Mouse (Mus musculus): ENCODE results near the gene Vrk3. TPM values are rescaled to one million over a fixed set of nuclear protein-coding genes. Genes with fewer than 3 reads are reported as not detected.
"Not testable (repeated sequence)": the region's sequence is repeated elsewhere in the genome, so short reads cannot be mapped to it uniquely, and the experiment has no call there.

Gene Vrk3
- polyA plus RNA-seq, 2 experiments = 20.4 to 22.2 TPM

DNA sequence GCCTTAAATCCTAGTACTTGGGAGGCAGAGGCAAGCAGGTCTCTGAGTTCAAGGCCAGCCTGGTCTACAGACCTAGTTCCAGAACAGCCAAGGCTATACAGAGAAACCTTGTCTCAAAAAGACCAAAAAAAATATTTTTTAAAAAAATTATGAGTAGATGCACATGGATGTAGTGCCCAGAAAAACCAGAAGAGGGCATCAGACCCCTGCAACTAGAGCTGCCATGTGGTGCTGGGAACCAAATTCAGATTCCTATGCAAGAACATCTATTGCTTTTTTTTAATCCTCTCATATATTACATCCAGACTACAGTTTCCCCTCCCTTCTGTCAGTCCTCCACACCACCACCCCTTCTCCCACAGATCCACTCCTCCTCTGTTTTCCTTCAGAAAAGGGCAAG lies 41.9 kb upstream of the Vrk3 start:
- no peak overlapping the region for H3K4me3 ChIP-seq (ENCODE audit: insufficient read depth in 1 of 2, low read depth in 2 of 2, low read length in 2 of 2)

DNA sequence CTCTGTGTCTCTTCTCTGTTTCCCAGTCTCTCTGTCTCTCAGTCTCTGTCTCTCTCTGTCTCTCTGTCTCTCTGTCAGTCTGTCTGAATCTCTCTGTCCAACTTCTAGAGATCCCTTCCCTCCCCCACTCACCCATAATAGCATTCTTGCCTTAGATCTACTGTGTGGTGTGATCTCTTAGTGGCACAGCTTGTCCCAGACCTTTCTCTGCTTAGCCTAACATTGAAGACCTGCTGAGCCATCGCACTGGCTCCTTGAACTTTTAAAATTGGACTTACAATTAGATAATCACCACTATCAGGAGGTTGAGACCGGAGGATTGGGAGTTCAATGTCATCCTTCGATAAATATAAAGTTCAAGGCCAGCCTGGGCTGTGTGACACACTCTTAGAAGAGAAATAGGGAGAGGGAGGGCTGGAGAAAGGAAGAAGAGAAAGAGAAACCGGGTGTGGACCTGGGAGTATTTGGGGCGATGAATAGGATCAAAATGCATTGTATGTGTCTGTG lies 41.0 kb upstream of the Vrk3 start:
- Histone ChIP-seq H3K4me2 (ENCODE audit: low read depth) (no peak overlapping the region), H3K4me3 (ENCODE audit: insufficient read depth in 1 of 2, low read depth in 2 of 2, low read length in 2 of 2) (no peak overlapping the region), H3K9ac (replicated peaks) (no peak overlapping the region), H3K27me3 (ENCODE audit: control insufficient read depth, insufficient read depth, low read length) (no peaks in the 10 kb centered on the region), H3K9me3 (ENCODE audit: control insufficient read depth, low read length) (no peaks in the 10 kb centered on the region), H3K27ac (no peak overlapping the region), H3K36me3 (replicated peaks; ENCODE audit: control insufficient read depth, insufficient read depth, low read depth) (no peaks in the 10 kb centered on the region), H3K4me1 (replicated peaks; ENCODE audit: control insufficient read depth in 2 of 2, insufficient read depth in 2 of 2, low read length in 1 of 2) (no peaks in the 10 kb centered on the region)
- no peak for TF ChIP-seq CTCF (IDR thresholded peaks at IDR 0.05; ENCODE audit: low read depth)
- no peak for TF ChIP-seq EP300 (IDR thresholded peaks at IDR 0.05; ENCODE audit: low read depth)
- WGBS (ENCODE audit: insufficient replicate concordance) = 64% methylated on average over 5 of the region's 5 CpGs
- no peak for ATAC-seq (ENCODE audit: insufficient read depth)
- no peak for DNase-seq (ENCODE audit: low read depth in 3 of 3, low spot score in 3 of 3)

More for the DNA sequence above, 41.9 kb upstream of the Vrk3 start:
- no peak for ATAC-seq (ENCODE audit: insufficient read depth)
- H3K4me2 ChIP-seq (ENCODE audit: low read depth) = no peak overlapping the region
- H3K9ac ChIP-seq (replicated peaks) = no peak overlapping the region
- no peaks in the 10 kb centered on the region for H3K4me1 ChIP-seq (replicated peaks; ENCODE audit: control insufficient read depth in 2 of 2, insufficient read depth in 2 of 2, low read length in 1 of 2)
- H3K27ac ChIP-seq = no peak overlapping the region
- TF ChIP-seq EP300 (IDR thresholded peaks at IDR 0.05; ENCODE audit: low read depth) (no peak), CTCF (IDR thresholded peaks at IDR 0.05; ENCODE audit: low read depth) (no peak)
- H3K9me3 ChIP-seq (ENCODE audit: control insufficient read depth, low read length) = no peaks in the 10 kb centered on the region
- no peak for DNase-seq (ENCODE audit: low read depth in 3 of 3, low spot score in 3 of 3)
- no peaks in the 10 kb centered on the region for H3K27me3 ChIP-seq (ENCODE audit: control insufficient read depth, insufficient read depth, low read length)
- H3K36me3 ChIP-seq (replicated peaks; ENCODE audit: control insufficient read depth, insufficient read depth, low read depth) = no peaks in the 10 kb centered on the region

DNA sequence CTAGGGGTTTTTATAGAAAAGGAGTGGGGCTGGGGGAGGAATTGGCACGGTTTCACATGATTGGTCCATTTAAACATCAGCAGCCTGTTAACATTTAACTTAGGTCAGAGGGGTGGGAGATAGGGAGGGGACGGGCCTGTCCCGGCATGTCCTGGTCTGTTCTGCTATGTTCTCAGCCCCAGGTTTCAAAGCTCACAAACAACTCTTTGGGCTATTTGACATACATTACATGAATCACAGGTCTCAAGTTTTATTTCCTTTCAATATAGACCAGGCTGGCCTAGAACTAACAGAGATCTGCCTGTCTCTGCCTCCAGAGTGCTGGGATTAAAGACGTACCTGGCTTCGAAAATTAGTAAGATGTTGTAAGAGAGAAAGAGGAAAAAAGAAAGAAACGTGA lies 40.1 kb upstream of the Vrk3 start:
- H3K36me3 ChIP-seq (replicated peaks; ENCODE audit: control insufficient read depth, insufficient read depth, low read depth); H3K27me3 ChIP-seq (ENCODE audit: control insufficient read depth, insufficient read depth, low read length); H3K4me3 ChIP-seq (ENCODE audit: insufficient read depth in 1 of 2, low read depth in 2 of 2, low read length in 2 of 2); DNase-seq (ENCODE audit: low read depth in 3 of 3, low spot score in 3 of 3); H3K9me3 ChIP-seq (ENCODE audit: control insufficient read depth, low read length); H3K4me2 ChIP-seq (ENCODE audit: low read depth); ATAC-seq (ENCODE audit: insufficient read depth); H3K9ac ChIP-seq (replicated peaks); H3K4me1 ChIP-seq (replicated peaks; ENCODE audit: control insufficient read depth in 2 of 2, insufficient read depth in 2 of 2, low read length in 1 of 2); H3K27ac ChIP-seq: not testable (repeated sequence)
- WGBS (ENCODE audit: insufficient replicate concordance) = 77% methylated on average over 5 of the region's 6 CpGs

DNA sequence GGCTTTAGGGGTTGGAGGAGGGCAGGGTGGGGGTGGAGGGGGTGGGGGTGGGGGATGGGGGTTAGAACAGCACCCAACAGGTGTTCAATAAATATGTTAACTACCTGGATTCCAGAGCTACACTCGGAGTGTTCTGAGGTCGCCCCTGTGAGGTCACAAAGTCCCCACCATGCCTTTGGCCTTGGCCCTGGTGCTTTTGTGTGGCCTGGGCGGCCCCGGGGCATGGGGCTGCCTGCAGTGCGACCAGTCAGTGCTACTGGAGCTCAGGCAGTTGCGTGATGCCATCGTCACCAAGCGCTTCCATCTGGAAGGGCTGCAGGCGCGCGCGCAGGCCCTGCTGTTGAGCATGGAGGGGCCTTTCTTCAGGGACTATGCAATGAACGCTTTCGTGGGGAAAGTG lies 39.6 kb upstream of the Vrk3 start, which contains the start of gene Izumo2:
TSS of gene Izumo2 (plus strand) at position 169 of the 400 bp plus-strand sequence.
- TF ChIP-seq EP300 (IDR thresholded peaks at IDR 0.05; ENCODE audit: low read depth) (no peak), CTCF (IDR thresholded peaks at IDR 0.05; ENCODE audit: low read depth) (no peak)
- DNase-seq (ENCODE audit: low read depth in 3 of 3, low spot score in 3 of 3) (no peak), ATAC-seq (ENCODE audit: insufficient read depth) (no peak)
- Histone ChIP-seq H3K9ac (replicated peaks) (no peak within 1 kb of the TSS), H3K4me1 (replicated peaks; ENCODE audit: control insufficient read depth in 2 of 2, insufficient read depth in 2 of 2, low read length in 1 of 2) (no peaks in the 10 kb centered on the region), H3K27me3 (ENCODE audit: control insufficient read depth, insufficient read depth, low read length) (no peaks in the 10 kb centered on the region), H3K27ac (no peak within 1 kb of the TSS), H3K4me3 (ENCODE audit: insufficient read depth in 1 of 2, low read depth in 2 of 2, low read length in 2 of 2) (no peak within 1 kb of the TSS), H3K9me3 (ENCODE audit: control insufficient read depth, low read length) (no peaks in the 10 kb centered on the region), H3K4me2 (ENCODE audit: low read depth) (no peak within 1 kb of the TSS), H3K36me3 (replicated peaks; ENCODE audit: control insufficient read depth, insufficient read depth, low read depth) (no peaks in the 10 kb centered on the region)
- 63% methylated on average over 14 of the region's 14 CpGs for WGBS (ENCODE audit: insufficient replicate concordance)

DNA sequence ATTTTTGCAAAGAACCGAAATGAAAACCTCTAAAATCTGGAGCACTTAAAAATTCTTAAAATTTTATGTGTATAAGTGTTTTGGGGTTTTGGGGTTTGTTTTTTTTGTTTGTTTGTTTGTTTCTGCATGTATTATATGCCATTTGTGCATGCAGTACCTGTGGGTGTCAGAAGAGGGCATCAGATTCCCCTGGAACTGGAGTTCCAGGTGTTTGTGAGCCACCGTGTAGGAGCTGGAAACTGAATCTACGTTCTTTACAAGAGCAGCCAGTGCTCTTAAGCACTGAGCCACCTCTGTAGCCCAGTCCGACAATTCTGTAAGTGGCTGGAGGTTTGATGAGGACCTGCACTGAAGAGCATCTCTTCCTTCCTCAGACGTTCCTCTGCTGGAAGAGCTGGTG lies 38.3 kb upstream of the Vrk3 start:
- H3K4me3 ChIP-seq (ENCODE audit: insufficient read depth in 1 of 2, low read depth in 2 of 2, low read length in 2 of 2) = no peak overlapping the region
- no peak overlapping the region for H3K27ac ChIP-seq
- DNase-seq (ENCODE audit: low read depth in 3 of 3, low spot score in 3 of 3) (no peak), ATAC-seq (ENCODE audit: insufficient read depth) (no peak)
- H3K4me1 ChIP-seq (replicated peaks; ENCODE audit: control insufficient read depth in 2 of 2, insufficient read depth in 2 of 2, low read length in 1 of 2) = no peaks in the 10 kb centered on the region
- no peaks in the 10 kb centered on the region for H3K36me3 ChIP-seq (replicated peaks; ENCODE audit: control insufficient read depth, insufficient read depth, low read depth)
- no peaks in the 10 kb centered on the region for H3K9me3 ChIP-seq (ENCODE audit: control insufficient read depth, low read length)
- no peak overlapping the region for H3K4me2 ChIP-seq (ENCODE audit: low read depth)
- H3K27me3 ChIP-seq (ENCODE audit: control insufficient read depth, insufficient read depth, low read length) = no peaks in the 10 kb centered on the region
- H3K9ac ChIP-seq (replicated peaks) = no peak overlapping the region
- peak; percentile 38 for TF ChIP-seq CTCF (IDR thresholded peaks at IDR 0.05; ENCODE audit: low read depth)
- no peak for TF ChIP-seq EP300 (IDR thresholded peaks at IDR 0.05; ENCODE audit: low read depth)
- WGBS (ENCODE audit: insufficient replicate concordance) = 63% methylated on average over 5 of the region's 5 CpGs
